Mouse (Mus musculus): ENCODE data around the gene Scaf11.

DNA sequence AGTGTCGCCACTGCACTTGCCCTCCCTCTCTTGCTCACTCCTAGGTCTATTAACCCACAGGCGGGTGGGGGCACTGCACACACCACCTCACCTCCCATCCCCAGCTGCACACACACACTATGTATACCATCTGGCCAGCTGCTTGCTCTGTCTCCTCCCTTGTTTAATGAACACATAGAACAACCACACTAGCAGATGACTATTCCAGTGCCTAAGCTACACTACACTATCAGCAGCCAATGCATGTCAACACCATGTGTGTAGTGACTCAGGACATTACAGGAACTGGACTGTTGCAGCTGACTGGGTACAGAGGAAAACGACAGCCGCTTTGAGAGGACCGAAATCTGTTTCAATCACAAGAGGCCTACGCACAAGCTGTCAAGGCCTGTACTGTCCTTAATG lies 51.9 kb downstream of the Scaf11 start:
- TF ChIP-seq EP300 (IDR thresholded peaks at IDR 0.05; ENCODE audit: insufficient read depth, low read depth, low read length), result no peak
- no peak for TF ChIP-seq CTCF (IDR thresholded peaks at IDR 0.05)
- TF ChIP-seq POLR2A (IDR thresholded peaks at IDR 0.05; ENCODE audit: insufficient read depth, low read depth, low read length), result no peak

All from heart, adult 2 months (tissue).